Mouse (Mus musculus) heart, postnatal 0 days (tissue): ENCODE measurements around the gene Tmem11.

Source experiments
- CTCF ChIP-seq: IDR thresholded peaks from 2 replicates; pipeline ENCODE4 v1.5.1; 2016; ENCODE audit warnings: antibody characterized with exemption, control low read depth, low read depth
- EP300 ChIP-seq: IDR thresholded peaks from 2 replicates; pipeline ENCODE4 v1.6.1; 2016; ENCODE audit warnings: antibody characterized with exemption, low read depth

GRCm38 (mm10) chr11:60861993-60862392 is 17.1 kb downstream of the Tmem11 start:
- TF ChIP-seq CTCF (no peak), EP300 (no peak)
